Mouse (Mus musculus) erythroblast, embryonic 14.5 days (primary cell): Measurements from ENCODE around the gene Sv2a.

ENCODE experiments used
- GATA1 ChIP-seq: IDR thresholded peaks from 2 replicates; pipeline ENCODE4 v1.6.1; 2012; ENCODE audit warnings: low read length, inconsistent platforms, mixed read lengths
- TAL1 ChIP-seq: IDR thresholded peaks from 3 replicates; pipeline ENCODE4 v1.6.1; 2012; ENCODE audit warnings: low read length, inconsistent platforms, mixed read lengths

DNA sequence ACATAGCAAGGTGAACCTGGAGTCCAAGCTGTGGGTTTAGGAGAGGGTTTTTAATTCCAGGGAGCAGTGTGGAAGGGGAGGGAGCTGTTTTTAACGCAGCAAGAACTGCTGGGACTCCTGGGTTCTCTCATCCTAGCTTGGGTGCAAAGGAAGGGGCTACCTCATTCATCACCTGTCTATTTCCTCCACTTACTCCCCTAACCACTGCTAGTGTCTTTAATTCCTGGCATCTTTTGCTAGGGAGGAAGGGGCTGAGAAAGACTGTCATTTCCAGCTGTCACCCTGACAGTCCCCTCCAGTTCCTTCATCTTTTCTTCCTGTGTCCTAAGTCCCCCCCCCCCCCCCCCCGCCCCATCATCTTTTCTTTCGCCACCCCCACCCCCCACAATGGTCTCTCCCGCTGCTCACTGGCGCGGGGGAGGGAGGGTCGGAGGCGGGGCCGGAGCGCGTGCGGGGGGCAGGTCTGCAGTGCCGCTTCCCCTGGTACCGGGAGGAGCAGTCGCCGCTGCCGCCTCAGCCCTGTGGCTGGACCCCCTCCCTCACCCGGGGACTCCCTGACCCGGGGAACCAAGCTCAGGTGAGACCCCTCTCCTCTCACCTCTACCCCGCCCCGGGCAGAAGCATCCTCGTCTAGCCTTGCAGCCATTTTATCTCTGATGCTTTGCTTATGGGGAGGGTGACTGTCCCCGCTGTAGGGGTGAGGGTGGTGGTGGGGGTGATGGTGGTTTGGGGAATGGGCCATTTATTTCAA lies at the start of gene Sv2a:
- no peak for TF ChIP-seq GATA1
- TF ChIP-seq TAL1 = no peak
